Mouse (Mus musculus) midbrain, embryonic 10.5 days (tissue): ENCODE measurements around the gene Otc. TPM values are rescaled to one million over a fixed set of nuclear protein-coding genes. Genes with fewer than 3 reads are reported as not detected.

Experiments
- DNase-seq: peaks from one replicate; pipeline ENCODE4 v3.0.0-alpha.2; 2017; ENCODE audit warnings: low spot score
- H3K27ac ChIP-seq: fragments of 300-500 bp; sonication (generic); replicated peaks from 2 replicates; pipeline ENCODE4 v1.5.1; 2016; ENCODE audit warnings: mild to moderate bottlenecking
- H3K27me3 ChIP-seq: fragments of 300-500 bp; sonication (generic); 2 replicates; pipeline ENCODE4 v1.6.1; 2016; ENCODE audit warnings: low read depth, mild to moderate bottlenecking; ENCODE audit not compliant: poor library complexity, severe bottlenecking
- H3K36me3 ChIP-seq: fragments of 300-500 bp; sonication (generic); 2 replicates; pipeline ENCODE4 v1.6.1; 2016; ENCODE audit warnings: mild to moderate bottlenecking, moderate library complexity
- H3K4me1 ChIP-seq: fragments of 300-500 bp; sonication (generic); 2 replicates; pipeline ENCODE4 v1.6.1; 2016
- H3K4me3 ChIP-seq: fragments of 300-500 bp; sonication (generic); 2 replicates; pipeline ENCODE4 v1.5.1; 2016; ENCODE audit warnings: mild to moderate bottlenecking, moderate library complexity
- H3K9me3 ChIP-seq: fragments of 300-500 bp; sonication (generic); replicated peaks from 2 replicates; pipeline ENCODE4 v1.6.1; 2016; ENCODE audit warnings: mild to moderate bottlenecking
- WGBS: fragments of 180-500 bp; shearing (Covaris S2); methylation state at CpG from one replicate; pipeline ENCODE4 v1.1.7; 2016; 5-methylcytosine and 5-hydroxymethylcytosine counted together
- polyA plus RNA-seq: library from polyadenylated mRNA; unstranded; fragments of >200 nt; fragmentation: Nextera tagmentation; extraction: Ambion mirVana; gene quantifications from 2 replicates; pipeline ENCODE4 v1.2.1, GENCODE M21; 2016

Otc gene
- not detected in 2 replicates for polyA plus RNA-seq

DNA sequence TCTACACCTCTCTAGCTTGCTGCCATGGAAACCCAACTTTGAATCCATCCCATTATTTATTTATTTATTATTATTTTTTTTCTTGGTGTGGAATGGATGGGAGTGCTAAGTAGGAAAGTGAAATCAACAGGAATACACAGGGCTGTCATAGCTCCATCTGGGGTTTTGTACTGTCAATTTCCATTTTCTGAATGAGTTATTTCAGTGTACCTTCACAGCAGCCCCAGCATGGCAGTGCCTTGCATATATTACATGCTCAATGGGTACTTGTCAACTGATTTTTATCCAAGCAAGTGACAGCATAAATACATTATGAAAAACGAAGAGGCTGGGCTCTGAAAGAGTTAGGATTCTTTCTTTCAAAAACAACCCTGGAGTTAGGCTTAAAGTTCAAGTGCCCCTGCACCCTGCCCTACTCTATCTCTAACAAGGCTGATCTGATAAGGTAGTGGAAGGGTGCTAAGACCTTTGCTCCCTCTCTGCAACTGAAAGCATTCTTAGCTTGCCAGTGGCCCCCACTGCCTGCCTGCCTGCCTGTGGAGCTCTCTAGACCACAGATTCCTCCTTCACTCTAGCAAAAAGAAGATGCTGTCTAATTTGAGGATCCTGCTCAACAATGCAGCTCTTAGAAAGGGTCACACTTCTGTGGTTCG is at the start of gene Otc:
Gene Otc, plus strand, starts transcription at position 454 of the 653 bp plus-strand sequence.
- Histone ChIP-seq H3K27ac (no peak within 1 kb of the TSS), H3K27me3 (no peaks in the 10 kb centered on the region), H3K4me3 (no peak within 1 kb of the TSS), H3K4me1 (no peaks in the 10 kb centered on the region), H3K9me3 (no peaks in the 10 kb centered on the region), H3K36me3 (no peaks in the 10 kb centered on the region)
- 46% methylated on average over 2 of the region's 2 CpGs for WGBS
- DNase-seq, result no peak

DNA sequence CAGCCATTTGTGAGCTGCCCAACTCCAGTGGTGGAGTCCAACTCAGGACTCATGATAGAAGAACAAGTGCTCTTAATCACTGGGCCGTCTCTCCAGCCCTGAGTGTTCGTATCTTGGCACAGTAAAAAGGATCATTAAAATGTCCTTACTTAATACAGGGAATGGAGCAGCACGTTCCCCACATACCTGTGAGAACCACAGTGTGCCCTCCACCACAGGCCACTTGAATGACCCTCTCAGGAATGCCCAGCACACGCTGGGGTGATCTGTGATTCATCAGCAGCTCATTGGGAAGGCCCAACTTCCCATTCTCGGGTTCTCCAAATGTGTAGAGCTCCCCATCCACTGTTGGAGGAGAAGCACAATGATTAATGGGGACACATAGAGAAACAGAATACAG is 46.2 kb upstream of the Otc start:
- Histone ChIP-seq H3K27ac (no peak overlapping the region), H3K4me3 (no peak overlapping the region), H3K36me3 (peaks cover 16% of the 10 kb centered on the region), H3K4me1 (no peaks in the 10 kb centered on the region), H3K27me3 (no peaks in the 10 kb centered on the region), H3K9me3 (no peaks in the 10 kb centered on the region)
- 86% methylated on average over 5 of the region's 5 CpGs for WGBS
- no peak for DNase-seq

DNA sequence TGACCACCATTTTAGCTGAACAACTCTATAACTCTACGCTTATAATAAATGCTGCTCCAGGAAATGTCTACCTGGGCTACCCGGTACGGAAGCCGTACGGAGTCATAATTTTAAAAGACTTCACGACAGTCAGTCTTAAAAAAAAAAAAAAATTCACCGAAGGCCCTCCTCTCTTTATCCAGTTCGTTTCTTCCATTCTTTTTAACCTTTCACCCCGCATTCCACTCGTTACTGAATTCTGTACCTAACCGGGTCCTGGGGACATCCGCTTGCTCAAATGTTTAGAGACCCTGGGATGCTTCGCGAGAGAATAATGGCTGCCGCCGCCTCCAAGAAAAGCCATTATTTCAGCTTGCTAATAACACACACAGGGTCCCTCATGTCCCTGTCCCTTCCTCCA is 36.1 kb upstream of the Otc start:
- Histone ChIP-seq H3K27ac (peak overlapping the region; percentile 82), H3K36me3 (no peaks in the 10 kb centered on the region), H3K4me3 (peak overlapping the region; percentile 63), H3K9me3 (no peaks in the 10 kb centered on the region), H3K27me3 (no peaks in the 10 kb centered on the region), H3K4me1 (no peaks in the 10 kb centered on the region; the same call in 1 of the 2 replicates)
- no peak for DNase-seq
- 24% methylated on average over 16 of the region's 16 CpGs for WGBS

DNA sequence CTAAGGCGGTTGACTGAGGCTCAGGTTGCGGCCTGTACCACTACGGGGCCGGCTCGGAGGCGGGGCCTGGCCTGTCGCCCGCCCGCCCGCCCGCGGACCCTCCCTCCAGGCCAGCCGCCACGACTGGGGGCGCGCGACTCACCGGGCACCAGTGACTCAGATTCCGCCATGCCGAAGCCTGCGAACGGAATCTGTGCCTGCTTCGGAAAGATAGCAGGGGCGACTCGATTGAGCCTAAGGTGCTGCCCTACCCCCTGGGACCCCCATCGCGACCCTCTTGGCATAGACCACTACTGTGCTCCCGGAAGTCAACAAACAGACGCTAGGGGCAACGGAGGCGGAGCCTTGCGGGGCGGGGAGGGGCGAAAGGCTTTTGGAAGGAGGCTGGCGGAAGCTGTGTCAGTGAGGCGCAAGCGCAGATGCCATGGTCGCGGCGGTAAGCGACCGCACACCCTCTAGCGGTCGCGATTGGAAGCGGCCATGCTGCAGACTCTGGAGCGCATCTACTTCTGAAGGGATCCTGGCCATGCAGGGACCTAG is 35.6 kb upstream of the Otc start, which contains the start of gene Rpgr:
Gene Rpgr, minus strand, starts transcription at position 511 of the 540 bp plus-strand sequence.
- Histone ChIP-seq H3K4me3 (peak within 1 kb of the TSS; percentile 63), H3K36me3 (no peaks in the 10 kb centered on the region), H3K27ac (peak within 1 kb of the TSS; percentile 82), H3K27me3 (no peaks in the 10 kb centered on the region), H3K4me1 (no peaks in the 10 kb centered on the region; the same call in 1 of the 2 replicates), H3K9me3 (no peaks in the 10 kb centered on the region)
- WGBS, result 10% methylated on average over 47 of the region's 47 CpGs
- DNase-seq, result peak; percentile 88

DNA sequence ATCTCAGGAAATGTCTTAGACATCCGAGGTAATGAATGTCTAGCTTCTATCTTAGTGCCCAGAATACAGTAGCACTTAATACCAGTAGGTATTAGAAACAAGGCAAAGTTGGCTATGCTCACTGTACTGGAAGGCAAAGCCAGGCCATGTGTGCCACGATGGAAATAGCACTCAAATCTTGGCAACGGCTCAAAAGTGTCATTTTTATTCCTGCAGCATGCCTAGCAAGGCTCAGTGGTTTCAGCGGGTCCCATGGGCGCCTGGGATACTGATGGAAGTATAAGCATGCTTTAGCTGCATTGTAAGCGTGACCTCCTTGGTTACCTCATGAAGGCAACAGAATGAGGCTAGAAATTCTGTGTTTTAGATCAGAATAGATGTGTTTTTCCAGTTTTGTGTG is 32.8 kb upstream of the Otc start:
- no peaks in the 10 kb centered on the region for H3K9me3 ChIP-seq
- no peak overlapping the region for H3K4me3 ChIP-seq
- no peaks in the 10 kb centered on the region; the same call in 1 of the 2 replicates for H3K4me1 ChIP-seq
- no peaks in the 10 kb centered on the region for H3K27me3 ChIP-seq
- no peaks in the 10 kb centered on the region for H3K36me3 ChIP-seq
- no peak overlapping the region for H3K27ac ChIP-seq
- no peak for DNase-seq
- 79% methylated on average over 6 of the region's 6 CpGs for WGBS

DNA sequence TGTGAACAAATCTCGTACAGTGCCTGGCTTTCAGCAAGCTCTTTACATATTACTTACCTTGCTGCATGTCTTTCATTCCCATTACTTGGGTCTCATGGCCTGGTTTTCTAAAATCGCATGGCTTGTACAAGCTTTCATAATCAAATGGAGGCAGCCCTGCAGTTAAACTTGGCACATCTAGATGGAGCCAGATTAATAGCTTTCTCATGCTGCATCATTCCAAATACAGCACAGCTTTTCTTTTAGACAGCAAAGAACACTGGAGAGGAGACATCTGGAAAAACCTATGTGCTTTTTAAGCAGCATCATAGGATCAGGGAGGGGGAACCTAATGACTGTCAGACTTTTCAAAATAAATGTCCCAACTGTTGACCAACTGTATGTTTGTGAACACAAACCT is 19.1 kb upstream of the Otc start:
- Histone ChIP-seq H3K4me1 (no peaks in the 10 kb centered on the region), H3K36me3 (no peaks in the 10 kb centered on the region), H3K27ac (no peak overlapping the region), H3K27me3 (no peaks in the 10 kb centered on the region), H3K9me3 (no peaks in the 10 kb centered on the region), H3K4me3 (no peak overlapping the region)
- WGBS, result 78% methylated on average over 2 of the region's 2 CpGs
- no peak for DNase-seq

DNA sequence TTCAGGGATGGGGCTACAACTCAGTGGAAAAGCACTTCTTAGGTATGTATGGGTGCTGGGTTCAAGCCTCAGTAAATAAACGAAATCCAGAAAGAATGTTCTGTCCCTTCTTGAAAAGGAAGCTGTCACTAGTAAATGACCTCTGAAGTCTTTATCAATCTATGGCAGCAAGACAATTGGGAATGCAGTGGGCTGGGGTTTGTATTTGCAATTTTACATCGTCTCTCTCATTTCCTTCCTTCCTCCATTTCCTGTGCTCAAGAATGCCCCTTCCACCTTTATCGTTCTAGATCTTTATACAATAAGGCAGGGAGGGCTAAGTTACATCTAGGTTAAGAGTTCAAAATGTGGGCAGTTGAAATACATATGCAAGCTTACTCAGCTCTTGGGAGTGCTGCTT is 17.5 kb upstream of the Otc start:
- H3K9me3 ChIP-seq, result no peaks in the 10 kb centered on the region
- 75% methylated on average over 3 of the region's 3 CpGs for WGBS
- H3K27ac ChIP-seq, result no peak overlapping the region
- H3K4me3 ChIP-seq, result no peak overlapping the region
- H3K27me3 ChIP-seq, result no peaks in the 10 kb centered on the region
- no peak for DNase-seq
- no peaks in the 10 kb centered on the region for H3K36me3 ChIP-seq
- H3K4me1 ChIP-seq, result peaks cover 5% of the 10 kb centered on the region; the same call in 1 of the 2 replicates

DNA sequence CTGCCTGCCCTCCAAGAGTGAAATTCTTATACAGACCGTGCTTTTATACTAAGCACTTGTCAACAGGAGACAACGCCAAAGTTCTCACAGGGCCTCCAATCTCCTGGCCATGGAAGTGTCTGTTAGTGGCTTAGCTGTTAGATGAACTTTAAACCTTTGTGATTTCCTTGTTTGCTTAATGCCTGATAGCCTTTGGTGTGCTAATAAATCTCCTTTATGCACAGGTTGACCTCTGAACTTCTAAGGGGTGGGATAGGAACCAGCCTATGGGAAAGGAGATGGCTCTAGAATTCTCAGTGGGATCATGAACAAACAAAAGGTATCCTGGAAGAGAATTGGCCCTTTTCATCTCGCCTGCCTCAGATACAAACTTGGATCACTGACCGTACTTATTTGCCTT is 12.6 kb upstream of the Otc start:
- Histone ChIP-seq H3K4me3 (no peak overlapping the region), H3K4me1 (peaks cover 6% of the 10 kb centered on the region; the same call in 1 of the 2 replicates), H3K9me3 (no peaks in the 10 kb centered on the region), H3K36me3 (no peaks in the 10 kb centered on the region), H3K27ac (no peak overlapping the region), H3K27me3 (no peaks in the 10 kb centered on the region)
- WGBS, result 53% methylated on average over 4 of the region's 4 CpGs
- DNase-seq, result no peak

DNA sequence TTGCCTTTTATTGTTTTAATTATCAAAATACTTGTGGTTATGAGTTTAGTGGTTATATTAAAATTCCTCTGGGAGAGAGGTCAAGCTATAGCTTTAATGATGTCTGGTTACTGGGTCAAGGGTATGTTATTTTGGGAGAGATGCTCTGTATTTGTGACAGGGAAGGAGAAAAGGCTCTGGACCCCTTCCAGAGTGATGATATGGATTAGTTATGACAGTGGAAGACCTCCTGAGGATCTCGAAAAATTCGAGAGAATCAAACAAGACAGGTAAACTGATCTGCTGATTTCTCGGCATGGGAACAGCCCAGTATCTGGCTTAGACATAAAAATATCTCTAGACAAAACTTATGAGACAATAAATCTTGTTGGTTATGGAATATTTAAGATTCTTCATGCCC is 8.2 kb upstream of the Otc start:
- H3K27ac ChIP-seq, result no peak overlapping the region
- no peak for DNase-seq
- H3K4me3 ChIP-seq, result no peak overlapping the region
- 85% methylated on average over 3 of the region's 3 CpGs for WGBS
- H3K27me3 ChIP-seq, result no peaks in the 10 kb centered on the region
- H3K36me3 ChIP-seq, result no peaks in the 10 kb centered on the region
- peaks cover 6% of the 10 kb centered on the region; the same call in 1 of the 2 replicates for H3K4me1 ChIP-seq
- H3K9me3 ChIP-seq, result no peaks in the 10 kb centered on the region

DNA sequence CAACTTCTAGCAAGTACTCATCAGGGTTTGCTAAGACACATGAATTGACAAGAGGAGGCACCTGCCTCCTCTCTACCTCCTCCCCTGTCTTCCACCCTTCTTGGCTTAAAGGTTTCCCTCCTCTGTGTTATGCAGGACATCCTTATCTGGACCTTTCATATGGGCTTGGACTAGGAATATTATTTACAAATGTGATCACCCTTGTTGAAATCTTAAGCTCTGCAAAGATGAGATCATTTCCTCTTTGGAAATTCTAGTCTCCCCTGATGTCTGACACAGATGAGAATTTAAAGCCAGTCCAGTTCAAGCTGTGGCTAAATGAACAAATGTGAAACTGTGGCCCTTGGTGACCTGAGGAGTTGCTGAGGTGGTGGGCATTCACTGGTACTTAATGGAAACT is 748 bp upstream of the Otc start:
- H3K36me3 ChIP-seq, result no peaks in the 10 kb centered on the region
- no peak overlapping the region for H3K4me3 ChIP-seq
- DNase-seq, result no peak
- H3K27ac ChIP-seq, result no peak overlapping the region
- no peaks in the 10 kb centered on the region for H3K27me3 ChIP-seq
- no peaks in the 10 kb centered on the region for H3K4me1 ChIP-seq
- H3K9me3 ChIP-seq, result no peaks in the 10 kb centered on the region

DNA sequence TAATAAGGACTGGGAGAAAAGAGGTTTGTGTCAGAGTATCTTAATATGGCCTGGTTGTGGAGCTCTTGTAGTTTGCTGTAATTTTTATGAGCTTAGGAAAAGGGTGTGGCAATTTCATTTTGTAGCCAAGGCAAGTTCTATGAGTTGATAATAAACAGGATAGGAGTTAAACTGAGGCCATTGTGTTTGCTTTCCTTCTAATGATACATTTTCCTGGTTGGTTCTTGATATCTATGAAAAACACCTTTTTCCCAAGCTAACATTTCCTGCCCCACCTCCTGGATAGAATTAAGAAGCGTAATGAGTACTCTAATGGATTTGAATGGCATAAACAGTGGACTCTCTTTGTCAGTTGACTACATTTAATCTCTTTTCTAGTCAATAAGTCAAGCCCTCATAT is 5.7 kb downstream of the Otc start:
- Histone ChIP-seq H3K36me3 (no peaks in the 10 kb centered on the region), H3K27me3 (no peaks in the 10 kb centered on the region), H3K9me3 (no peaks in the 10 kb centered on the region), H3K4me3 (no peak overlapping the region), H3K4me1 (no peaks in the 10 kb centered on the region), H3K27ac (no peak overlapping the region)
- WGBS, result 89% methylated on average over 1 of the region's 1 CpGs
- DNase-seq, result no peak

DNA sequence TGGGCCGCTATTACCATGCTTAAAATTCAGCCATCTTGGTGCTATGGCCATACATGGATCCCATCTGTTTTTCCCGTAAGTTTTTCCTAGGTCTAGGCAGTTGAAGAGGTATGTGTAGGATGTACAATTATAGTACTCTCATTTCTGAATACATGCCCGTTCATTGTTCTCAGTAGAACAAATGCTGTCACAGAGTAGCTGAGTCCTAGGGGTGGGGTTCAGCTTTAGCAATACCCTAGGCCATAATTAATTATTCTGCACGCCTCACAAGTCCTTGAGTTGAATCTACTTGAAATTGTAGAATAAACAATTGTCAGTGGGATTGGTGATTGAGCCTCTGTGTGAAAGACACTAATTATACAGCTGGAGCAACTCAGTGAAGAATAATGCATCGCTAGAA is 6.2 kb downstream of the Otc start:
- no peak for DNase-seq
- H3K36me3 ChIP-seq, result no peaks in the 10 kb centered on the region
- WGBS, result 86% methylated on average over 5 of the region's 5 CpGs
- no peak overlapping the region for H3K27ac ChIP-seq
- H3K9me3 ChIP-seq, result no peaks in the 10 kb centered on the region
- H3K4me1 ChIP-seq, result no peaks in the 10 kb centered on the region
- H3K4me3 ChIP-seq, result no peak overlapping the region
- H3K27me3 ChIP-seq, result no peaks in the 10 kb centered on the region

DNA sequence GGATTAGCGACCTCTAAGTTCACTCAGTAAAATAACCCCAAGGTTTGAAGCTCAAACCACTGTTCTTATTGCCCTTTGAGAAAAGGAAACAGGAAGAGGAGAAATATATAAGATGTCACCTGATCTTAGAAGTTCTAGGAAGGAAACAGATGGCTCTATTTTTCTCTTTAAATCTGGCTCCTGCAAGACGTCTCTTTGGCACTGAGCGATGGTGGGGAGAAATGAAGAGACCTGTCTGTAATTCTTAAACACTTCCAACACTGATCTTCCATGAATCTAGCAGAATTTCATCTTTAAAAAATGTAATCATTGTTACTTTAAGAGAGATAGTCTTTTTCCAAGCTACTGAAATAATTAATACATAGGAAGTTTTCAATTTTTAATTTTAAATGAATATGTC is 16.2 kb downstream of the Otc start:
- Histone ChIP-seq H3K27ac (no peak overlapping the region), H3K9me3 (no peaks in the 10 kb centered on the region), H3K27me3 (no peaks in the 10 kb centered on the region), H3K4me3 (no peak overlapping the region), H3K4me1 (no peaks in the 10 kb centered on the region), H3K36me3 (no peaks in the 10 kb centered on the region)
- DNase-seq, result no peak
- 83% methylated on average over 3 of the region's 3 CpGs for WGBS
